Mouse (Mus musculus) gastrocnemius, adult 2 months (tissue): Measurements from ENCODE around the gene Bola3. TPM values are rescaled to one million over a fixed set of nuclear protein-coding genes. Genes with fewer than 3 reads are reported as not detected.

ENCODE experiments used
- DNase-seq: peaks from one replicate; pipeline ENCODE4 v3.0.0; 2022
- H3K27ac ChIP-seq: fragments of 200-600 bp; 2 replicates; pipeline ENCODE4 v1.8.1; 2022; ENCODE audit warnings: mild to moderate bottlenecking
- H3K4me3 ChIP-seq: fragments of 200-600 bp; 2 replicates; pipeline ENCODE4 v1.8.1; 2022; ENCODE audit warnings: mild to moderate bottlenecking, moderate library complexity
- CTCF ChIP-seq: fragments of 200-600 bp; IDR thresholded peaks from 2 replicates; pipeline ENCODE4 v1.8.1; 2022; ENCODE audit warnings: antibody characterized with exemption, mild to moderate bottlenecking, moderate library complexity
- intact Hi-C: fragments of 180-260 bp; cut with DNase I; formaldehyde crosslinking; loops from one replicate; pipeline ENCODE4 v1.15.1; 2025
- microRNA-seq: library from miRNA; unstranded; fragments of <30 nt; microRNA quantifications from one replicate; pipeline ENCODE4 v1.2.0, GENCODE M21; 2021
- total RNA-seq, 2 experiments: library from RNA; stranded (reverse); gene quantifications; 2 replicates each; pipeline ENCODE4 v1.2.3; 2021

The Bola3 gene
- total RNA-seq, 2 experiments from 2014 or later = 245 to 263 TPM

- Histone ChIP-seq H3K4me3 (no peak overlapping the region), H3K27ac (peak overlapping the region; percentile 80)
- TF ChIP-seq CTCF = no peak
- DNase-seq = peak; percentile 84
- intact Hi-C loops = loop anchor here (5.0 kb wide), 1 partner anchor 56 kb away; no protein-coding TSS in a partner anchor
Observed at GRCm38 (mm10) chr6:83381510-83382491, 32.9 kb downstream of the Bola3 start.

GRCm38 (mm10) chr6:83385569-83386090 is 36.7 kb downstream of the Bola3 start:
- Histone ChIP-seq H3K4me3 (no peak overlapping the region), H3K27ac (no peak overlapping the region)
- intact Hi-C loops = loop anchor here (2.0 kb wide), 1 partner anchor 27 kb away; no protein-coding TSS in a partner anchor
- no peak for DNase-seq
- no peak for TF ChIP-seq CTCF

- no peak for TF ChIP-seq CTCF
Observed at GRCm38 (mm10) chr6:83392166-83392780, 43.3 kb downstream of the Bola3 start.

GRCm38 (mm10) chr6:83394122-83394521 is 45.2 kb downstream of the Bola3 start:
- Histone ChIP-seq H3K27ac (no peak overlapping the region), H3K4me3 (no peak overlapping the region)
- no peak for TF ChIP-seq CTCF
- no peak for DNase-seq
- intact Hi-C loops = no loop called here

More at GRCm38 (mm10) chr6:83392166-83392780, 43.3 kb downstream of the Bola3 start:
- DNase-seq = no peak
- Histone ChIP-seq H3K27ac (peak overlapping the region; percentile 38; the same call in 1 of the 2 replicates), H3K4me3 (no peak overlapping the region)
- intact Hi-C loops = no loop called here

GRCm38 (mm10) chr6:83395544-83396229 is 46.7 kb downstream of the Bola3 start:
- H3K4me3 ChIP-seq = no peak overlapping the region
- no peak overlapping the region for H3K27ac ChIP-seq
- no peak for TF ChIP-seq CTCF
- intact Hi-C loops = no loop called here
- no peak for DNase-seq

- intact Hi-C loops = no loop called here
- no peak for TF ChIP-seq CTCF
- peak; percentile 61 for DNase-seq
Observed at GRCm38 (mm10) chr6:83396711-83397110, 47.8 kb downstream of the Bola3 start.

GRCm38 (mm10) chr6:83397728-83398127 is 48.8 kb downstream of the Bola3 start:
- H3K27ac ChIP-seq = no peak overlapping the region
- TF ChIP-seq CTCF = no peak
- H3K4me3 ChIP-seq = no peak overlapping the region
- intact Hi-C loops = no loop called here
- DNase-seq = no peak

More at GRCm38 (mm10) chr6:83396711-83397110, 47.8 kb downstream of the Bola3 start:
- Histone ChIP-seq H3K4me3 (no peak overlapping the region), H3K27ac (no peak overlapping the region)

GRCm38 (mm10) chr6:83399790-83400189 is 50.8 kb downstream of the Bola3 start:
- intact Hi-C loops = no loop called here
- Histone ChIP-seq H3K27ac (no peak overlapping the region), H3K4me3 (no peak overlapping the region)
- TF ChIP-seq CTCF = no peak
- no peak for DNase-seq

GRCm38 (mm10) chr6:83403481-83403880 is 54.5 kb downstream of the Bola3 start:
- no peak for DNase-seq
- intact Hi-C loops = no loop called here
- TF ChIP-seq CTCF = no peak
- Histone ChIP-seq H3K4me3 (no peak overlapping the region), H3K27ac (no peak overlapping the region)

GRCm38 (mm10) chr6:83404571-83404970 is 55.6 kb downstream of the Bola3 start:
- intact Hi-C loops = no loop called here
- Histone ChIP-seq H3K4me3 (no peak overlapping the region), H3K27ac (no peak overlapping the region)
- TF ChIP-seq CTCF = no peak
- DNase-seq = no peak

- Histone ChIP-seq H3K27ac (peak overlapping the region; percentile 62), H3K4me3 (no peak overlapping the region)
- DNase-seq = no peak
- no peak for TF ChIP-seq CTCF
- intact Hi-C loops = no loop called here
Observed at GRCm38 (mm10) chr6:83405511-83406064, 56.6 kb downstream of the Bola3 start.

GRCm38 (mm10) chr6:83408510-83408909 is 59.6 kb downstream of the Bola3 start:
- intact Hi-C loops = no loop called here
- no peak for TF ChIP-seq CTCF
- H3K27ac ChIP-seq = peak overlapping the region; percentile 60; the same call in 1 of the 2 replicates
- H3K4me3 ChIP-seq = no peak overlapping the region
- no peak for DNase-seq

Small RNA genes lying within 50 kb of the gene (microRNA-seq; reads per million reads assigned to microRNA genes)
- gene Mir6374 = not detected

Other genes starting within 250 kb of the Bola3 start
- under 1 TPM; 0.61 to 0.70 TPM for gene Ccdc142, start 247.5 kb upstream of the Bola3 start, total RNA-seq
- gene Gm42688, start 247.5 kb upstream of the Bola3 start, total RNA-seq = 1 to 10 TPM; 1.0 to 1.2 TPM
- gene Mrpl53, start 240.1 kb upstream of the Bola3 start, total RNA-seq = 100 to 1,000 TPM in 1 of 2 experiments, 10 to 100 TPM in 1; 94.7 to 121 TPM
- 1 to 10 TPM; 4.7 to 6.6 TPM for gene Mogs, start 233.7 kb upstream of the Bola3 start, total RNA-seq
- gene Wbp1, start 227.6 kb upstream of the Bola3 start, total RNA-seq = 10 to 100 TPM; 43.3 to 45.6 TPM
- 10 to 100 TPM; 13.7 to 16.3 TPM for gene Ino80b, start 223.7 kb upstream of the Bola3 start, total RNA-seq
- gene Rtkn, start 213.7 kb upstream of the Bola3 start, total RNA-seq = 10 to 100 TPM; 12.2 to 15.3 TPM
- 1 to 10 TPM in 1 of 2 experiments, under 1 TPM in 1; 0.84 to 1.1 TPM for gene Wdr54, start 192.8 kb upstream of the Bola3 start, total RNA-seq
- gene 1700003E16Rik, start 192.7 kb upstream of the Bola3 start, total RNA-seq = under 1 TPM in 1 of 2 experiments, not detected in 1; 0.11 TPM
- 100 to 1,000 TPM; 129 to 139 TPM for gene Dctn1, start 183.2 kb upstream of the Bola3 start, total RNA-seq
- gene Slc4a5, start 129.3 kb upstream of the Bola3 start, total RNA-seq = not detected
- 1 to 10 TPM; 3.0 to 4.2 TPM for gene Mthfd2, start 23.2 kb upstream of the Bola3 start, total RNA-seq
- gene Mob1a, start 23.1 kb upstream of the Bola3 start, total RNA-seq = 10 to 100 TPM in 1 of 2 experiments, 1 to 10 TPM in 1; 7.4 to 12.6 TPM
- 10 to 100 TPM; 16.4 to 18.0 TPM for gene Tet3, start 109.9 kb downstream of the Bola3 start, total RNA-seq
- gene Dguok, start 157.8 kb downstream of the Bola3 start, total RNA-seq = 10 to 100 TPM; 17.8 to 20.6 TPM
- under 1 TPM; 0.31 to 0.47 TPM for gene Actg2, start 187.1 kb downstream of the Bola3 start, total RNA-seq
- 1 to 10 TPM; 5.2 to 7.4 TPM for gene Stambp, start 223.6 kb downstream of the Bola3 start, total RNA-seq